Mouse (Mus musculus) kidney, postnatal 0 days (tissue): ENCODE data around the gene Grin2c. TPM values are rescaled to one million over a fixed set of nuclear protein-coding genes. Genes with fewer than 3 reads are reported as not detected.
A peak's percentile ranks its signal among the peaks of the same experiment; 100 is the strongest.

Experiments used
- ATAC-seq: fragments of 200-750 bp; cut with Nextera tagmentation; replicated peaks from 2 replicates; pipeline ENCODE4 v1.8.0; 2017; ENCODE audit warnings: low read depth, moderate number of reproducible peaks, moderate TSS enrichment, moderate library complexity; ENCODE audit not compliant: low FRiP score
- DNase-seq: peaks from one replicate; pipeline ENCODE4 v3.0.0-alpha.2; 2016; ENCODE audit warnings: low spot score
- H3K27ac ChIP-seq: fragments of 300-500 bp; sonication (generic); 2 replicates; pipeline ENCODE4 v1.5.1; 2014; ENCODE audit warnings: mild to moderate bottlenecking
- H3K27me3 ChIP-seq: fragments of 300-500 bp; sonication (generic); 2 replicates; pipeline ENCODE4 v1.6.1; 2014; ENCODE audit warnings: low read length, mixed read lengths; ENCODE audit not compliant: insufficient read depth
- H3K36me3 ChIP-seq: fragments of 300-500 bp; sonication (generic); 2 replicates; pipeline ENCODE4 v1.6.1; 2014; ENCODE audit warnings: low read length, mixed read lengths; ENCODE audit not compliant: insufficient read depth
- H3K4me1 ChIP-seq: fragments of 300-500 bp; sonication (generic); replicated peaks from 2 replicates; pipeline ENCODE4 v1.6.1; 2014; ENCODE audit warnings: antibody characterized with exemption, low read length, mixed read lengths; ENCODE audit not compliant: insufficient read depth
- H3K4me2 ChIP-seq: fragments of 300-500 bp; sonication (generic); 2 replicates; pipeline ENCODE4 v1.6.1; 2014; ENCODE audit warnings: mild to moderate bottlenecking, low read length, moderate library complexity, mixed read lengths
- H3K4me3 ChIP-seq: fragments of 300-500 bp; sonication (generic); replicated peaks from 2 replicates; pipeline ENCODE4 v1.5.1; 2014; ENCODE audit warnings: low read depth, low read length
- H3K9ac ChIP-seq: fragments of 300-500 bp; sonication (generic); 2 replicates; pipeline ENCODE4 v1.6.1; 2014; ENCODE audit warnings: low read depth, low read length
- H3K9me3 ChIP-seq: fragments of 300-500 bp; sonication (generic); replicated peaks from 2 replicates; pipeline ENCODE4 v1.6.1; 2016; ENCODE audit warnings: low read length, inconsistent platforms, mixed read lengths
- CTCF ChIP-seq: IDR thresholded peaks from 2 replicates; pipeline ENCODE4 v1.5.1; 2016; ENCODE audit warnings: antibody characterized with exemption, low read depth, mild to moderate bottlenecking, moderate library complexity
- WGBS: fragments of 180-500 bp; shearing (Covaris S2); extraction: QIAGEN DNeasy Blood & Tissue Kit; methylation state at CpG from one replicate; pipeline ENCODE4 v1.1.7; 2014; 5-methylcytosine and 5-hydroxymethylcytosine counted together
- polyA plus RNA-seq: library from polyadenylated mRNA; unstranded; fragments of >200 nt; fragmentation: Nextera tagmentation; extraction: Ambion mirVana; gene quantifications from 2 replicates; pipeline ENCODE4 v1.2.1, GENCODE M21; 2015

The Grin2c gene
- polyA plus RNA-seq, 1 experiment from 2014 or later, result not detected

GRCm38 (mm10) chr11:115291503-115291902, 24.5 kb upstream of the Grin2c start:
- Histone ChIP-seq H3K4me3 (no peak overlapping the region), H3K4me1 (0 out of 2 replicates have a peak, but pooled peaks cover 5% of the 10 kb centered on the region), H3K9me3 (no peaks in the 10 kb centered on the region), H3K4me2 (no peak overlapping the region), H3K9ac (no peak overlapping the region), H3K27ac (no peak overlapping the region), H3K36me3 (no peaks in the 10 kb centered on the region), H3K27me3 (no peaks in the 10 kb centered on the region)
- TF ChIP-seq CTCF, result no peak
- no peak for DNase-seq
- ATAC-seq, result no peak
- WGBS, result 78% methylated on average over 10 of the region's 10 CpGs

- WGBS, result 39% methylated on average over 6 of the region's 6 CpGs
- DNase-seq (peak; percentile 77), ATAC-seq (no peak)
- Histone ChIP-seq H3K27ac (no peak overlapping the region), H3K9ac (no peak overlapping the region), H3K27me3 (no peaks in the 10 kb centered on the region), H3K4me3 (no peak overlapping the region), H3K4me1 (0 out of 2 replicates have a peak, but pooled peaks cover 5% of the 10 kb centered on the region), H3K4me2 (no peak overlapping the region), H3K36me3 (no peaks in the 10 kb centered on the region), H3K9me3 (no peaks in the 10 kb centered on the region)
- no peak for TF ChIP-seq CTCF
Measured at GRCm38 (mm10) chr11:115290919-115291318, 23.9 kb upstream of the Grin2c start.

- WGBS, result 76% methylated on average over 1 of the region's 1 CpGs
- no peak for TF ChIP-seq CTCF
- Histone ChIP-seq H3K4me3 (no peak overlapping the region), H3K9me3 (no peaks in the 10 kb centered on the region), H3K27ac (no peak overlapping the region), H3K4me1 (0 out of 2 replicates have a peak, but pooled peaks cover 5% of the 10 kb centered on the region), H3K9ac (no peak overlapping the region), H3K36me3 (no peaks in the 10 kb centered on the region), H3K4me2 (no peak overlapping the region), H3K27me3 (no peaks in the 10 kb centered on the region)
- ATAC-seq, result no peak
- no peak for DNase-seq
Measured at GRCm38 (mm10) chr11:115290314-115290713, 23.3 kb upstream of the Grin2c start.

GRCm38 (mm10) chr11:115289885-115290284, 22.8 kb upstream of the Grin2c start:
- 62% methylated on average over 8 of the region's 8 CpGs for WGBS

GRCm38 (mm10) chr11:115288305-115288704, 21.3 kb upstream of the Grin2c start:
- Histone ChIP-seq H3K4me2 (no peak overlapping the region), H3K36me3 (no peaks in the 10 kb centered on the region), H3K4me1 (0 out of 2 replicates have a peak, but pooled peaks cover 5% of the 10 kb centered on the region), H3K4me3 (no peak overlapping the region), H3K9ac (no peak overlapping the region), H3K27me3 (no peaks in the 10 kb centered on the region), H3K9me3 (no peaks in the 10 kb centered on the region), H3K27ac (no peak overlapping the region)
- TF ChIP-seq CTCF, result no peak
- 76% methylated on average over 2 of the region's 2 CpGs for WGBS
- ATAC-seq, result no peak
- no peak for DNase-seq

More at GRCm38 (mm10) chr11:115289885-115290284, 22.8 kb upstream of the Grin2c start:
- Histone ChIP-seq H3K9me3 (no peaks in the 10 kb centered on the region), H3K4me2 (no peak overlapping the region), H3K27ac (no peak overlapping the region), H3K9ac (no peak overlapping the region), H3K36me3 (no peaks in the 10 kb centered on the region), H3K4me1 (0 out of 2 replicates have a peak, but pooled peaks cover 5% of the 10 kb centered on the region), H3K27me3 (no peaks in the 10 kb centered on the region), H3K4me3 (no peak overlapping the region)
- no peak for ATAC-seq
- TF ChIP-seq CTCF, result no peak
- peak; percentile 35 for DNase-seq

GRCm38 (mm10) chr11:115287386-115287785, 20.3 kb upstream of the Grin2c start:
- DNase-seq (no peak), ATAC-seq (no peak)
- no peak overlapping the region for H3K27ac ChIP-seq
- H3K4me3 ChIP-seq, result no peak overlapping the region
- H3K9me3 ChIP-seq, result no peaks in the 10 kb centered on the region
- no peak for TF ChIP-seq CTCF
- H3K27me3 ChIP-seq, result no peaks in the 10 kb centered on the region
- 87% methylated on average over 5 of the region's 5 CpGs for WGBS
- H3K9ac ChIP-seq, result no peak overlapping the region
- no peaks in the 10 kb centered on the region for H3K36me3 ChIP-seq
- H3K4me1 ChIP-seq, result 0 out of 2 replicates have a peak, but pooled peaks cover 5% of the 10 kb centered on the region
- H3K4me2 ChIP-seq, result no peak overlapping the region
